Mouse (Mus musculus) limb, embryonic 13.5 days (tissue): ENCODE results near the gene Pcyt2. TPM values are rescaled to one million over a fixed set of nuclear protein-coding genes. Genes with fewer than 3 reads are reported as not detected.

ENCODE experiments used
- ATAC-seq: fragments of 200-750 bp; cut with Nextera tagmentation; 2 replicates; pipeline ENCODE4 v1.8.0; 2017; ENCODE audit warnings: low read depth, moderate number of reproducible peaks, moderate TSS enrichment; ENCODE audit not compliant: low FRiP score
- H3K27ac ChIP-seq: fragments of 300-500 bp; sonication (generic); 2 replicates; pipeline ENCODE4 v1.5.1; 2015; ENCODE audit warnings: inconsistent platforms, mild to moderate bottlenecking, moderate library complexity
- H3K27me3 ChIP-seq: fragments of 300-500 bp; sonication (generic); 2 replicates; pipeline ENCODE4 v1.6.1; 2015; ENCODE audit warnings: mild to moderate bottlenecking, inconsistent platforms
- H3K36me3 ChIP-seq: fragments of 300-500 bp; sonication (generic); 2 replicates; pipeline ENCODE4 v1.6.1; 2015; ENCODE audit warnings: inconsistent platforms, mild to moderate bottlenecking, moderate library complexity
- H3K4me1 ChIP-seq: fragments of 300-500 bp; sonication (generic); 2 replicates; pipeline ENCODE4 v1.6.1; 2015; ENCODE audit warnings: inconsistent platforms
- H3K4me2 ChIP-seq: fragments of 300-500 bp; sonication (generic); replicated peaks from 2 replicates; pipeline ENCODE4 v1.6.1; 2015; ENCODE audit warnings: inconsistent platforms, mild to moderate bottlenecking, moderate library complexity
- H3K4me3 ChIP-seq: fragments of 300-500 bp; sonication (generic); 2 replicates; pipeline ENCODE4 v1.5.1; 2015; ENCODE audit warnings: moderate library complexity, mild to moderate bottlenecking, inconsistent platforms
- H3K9ac ChIP-seq: fragments of 300-500 bp; sonication (generic); 2 replicates; pipeline ENCODE4 v1.6.1; 2015; ENCODE audit warnings: mild to moderate bottlenecking, inconsistent platforms
- H3K9me3 ChIP-seq: fragments of 300-500 bp; sonication (generic); 2 replicates; pipeline ENCODE4 v1.6.1; 2016; ENCODE audit warnings: inconsistent platforms
- WGBS: fragments of 180-500 bp; shearing (Covaris S2); methylation state at CpG from one replicate; pipeline ENCODE4 v1.1.7; 2015; 5-methylcytosine and 5-hydroxymethylcytosine counted together
- microRNA-seq: library from miRNA; unstranded; fragments of <30 nt; microRNA quantifications from one replicate; pipeline ENCODE4, GENCODE M21; 2016
- polyA plus RNA-seq: library from polyadenylated mRNA; unstranded; fragments of >200 nt; fragmentation: Nextera tagmentation; extraction: Ambion mirVana; gene quantifications from 2 replicates; pipeline ENCODE4 v1.2.1, GENCODE M21; 2015

Gene Pcyt2
- polyA plus RNA-seq, 1 experiment from 2014 or later, result 150 TPM

DNA sequence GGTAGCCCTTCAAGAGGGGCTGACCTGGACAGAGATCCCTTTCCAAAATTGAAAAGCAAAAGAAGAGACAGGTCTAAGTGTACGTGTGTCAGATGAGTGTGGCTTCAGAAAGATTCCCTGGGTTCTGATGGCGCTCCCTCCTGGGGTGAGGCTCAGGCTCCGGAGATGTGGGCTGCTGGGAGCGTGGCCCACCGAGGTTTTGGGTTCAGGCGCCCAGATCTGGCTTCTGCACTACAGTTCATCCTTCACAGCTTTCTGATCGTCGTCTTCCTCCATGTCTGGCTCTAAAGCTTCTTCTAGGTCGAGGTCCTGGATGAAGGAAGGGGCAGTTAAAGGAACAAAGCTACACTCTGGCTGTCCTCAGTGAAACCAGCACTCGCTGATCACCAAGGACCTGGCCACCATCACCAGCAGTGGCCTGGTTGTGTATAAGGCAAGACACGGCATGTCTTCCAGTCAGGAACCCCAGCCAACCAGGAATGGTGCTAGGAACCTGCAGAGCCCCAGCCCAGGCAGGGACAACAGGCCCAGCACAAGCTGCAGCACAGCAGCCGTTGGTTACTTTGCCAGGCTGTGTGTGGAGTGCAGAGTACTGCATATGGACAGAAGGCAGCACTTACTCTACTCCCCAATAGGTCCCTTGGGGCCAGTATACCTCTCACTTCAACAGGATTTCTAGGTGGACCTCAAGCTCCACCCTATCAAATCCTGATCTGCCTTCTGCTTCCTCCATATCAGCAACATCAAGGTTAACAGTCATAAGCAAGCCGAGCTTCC, 56.6 kb downstream of the Pcyt2 start:
- Histone ChIP-seq H3K4me1 (no peaks in the 10 kb centered on the region), H3K9ac (no peak overlapping the region), H3K9me3 (peaks cover 8% of the 10 kb centered on the region; the same call in 1 of the 2 replicates), H3K27me3 (no peaks in the 10 kb centered on the region), H3K36me3 (peaks cover 83% of the 10 kb centered on the region), H3K4me3 (no peak overlapping the region), H3K27ac (peak overlapping the region; percentile 22; the same call in 1 of the 2 replicates), H3K4me2 (no peak overlapping the region)
- 90% methylated on average over 13 of the region's 13 CpGs for WGBS
- no peak for ATAC-seq

Small RNA genes within 50 kb of the gene (microRNA-seq; reads per million reads assigned to microRNA genes)
- gene Mir6936, result 1.0 reads per million

Other genes with a start within 250 kb of the Pcyt2 start
- gene Faap100, start 239.2 kb downstream of the Pcyt2 start, polyA plus RNA-seq, result 37.0 and 38.6 TPM in 2 replicates
- gene Nploc4, start 180.2 kb downstream of the Pcyt2 start, polyA plus RNA-seq, result 34.3 and 37.6 TPM in 2 replicates
- 0.14 TPM in 1 of 2 replicates, not detected in the other for gene Tspan10, start 175.3 kb downstream of the Pcyt2 start, polyA plus RNA-seq
- 0.38 and 0.39 TPM in 2 replicates for gene Pde6g, start 164.4 kb downstream of the Pcyt2 start, polyA plus RNA-seq
- gene Oxld1, start 159.9 kb downstream of the Pcyt2 start, polyA plus RNA-seq, result 12.2 and 12.4 TPM in 2 replicates
- 37.1 and 41.7 TPM in 2 replicates for gene Ccdc137, start 159.8 kb downstream of the Pcyt2 start, polyA plus RNA-seq
- 65.8 and 67.9 TPM in 2 replicates for gene Arl16, start 150.3 kb downstream of the Pcyt2 start, polyA plus RNA-seq
- 120 and 124 TPM in 2 replicates for gene Mrpl12, start 133.3 kb downstream of the Pcyt2 start, polyA plus RNA-seq
- gene Slc25a10, start 126.1 kb downstream of the Pcyt2 start, polyA plus RNA-seq, result 46.8 and 49.0 TPM in 2 replicates
- 6.3 and 7.3 TPM in 2 replicates for gene Gcgr, start 87.2 kb downstream of the Pcyt2 start, polyA plus RNA-seq
- 245 TPM in 2 replicates for gene Mcrip1, start 68.2 kb downstream of the Pcyt2 start, polyA plus RNA-seq
- 0.59 and 0.94 TPM in 2 replicates for gene Ppp1r27, start 66.8 kb downstream of the Pcyt2 start, polyA plus RNA-seq
- 775 and 791 TPM in 2 replicates for gene P4hb, start 44.7 kb downstream of the Pcyt2 start, polyA plus RNA-seq
- gene Arhgdia, start 36.3 kb downstream of the Pcyt2 start, polyA plus RNA-seq, result 530 and 555 TPM in 2 replicates
- gene Alyref, start 19.6 kb downstream of the Pcyt2 start, polyA plus RNA-seq, result 480 and 508 TPM in 2 replicates
- 217 and 222 TPM in 2 replicates for gene Anapc11, start 19.5 kb downstream of the Pcyt2 start, polyA plus RNA-seq
- 2.3 and 2.8 TPM in 2 replicates for gene Npb, start 9.5 kb downstream of the Pcyt2 start, polyA plus RNA-seq
- 25.6 and 28.8 TPM in 2 replicates for gene Sirt7, start 7.3 kb upstream of the Pcyt2 start, polyA plus RNA-seq
- gene Mafg, start 15.7 kb upstream of the Pcyt2 start, polyA plus RNA-seq, result 27.0 and 28.9 TPM in 2 replicates
- gene Pycr1, start 25.8 kb upstream of the Pcyt2 start, polyA plus RNA-seq, result 43.7 and 45.6 TPM in 2 replicates
- gene Myadml2, start 30.2 kb upstream of the Pcyt2 start, polyA plus RNA-seq, result 0.36 and 1.3 TPM in 2 replicates
- 4.3 and 6.5 TPM in 2 replicates for gene Notum, start 43.2 kb upstream of the Pcyt2 start, polyA plus RNA-seq
- gene Aspscr1, start 55.0 kb upstream of the Pcyt2 start, polyA plus RNA-seq, result 128 and 129 TPM in 2 replicates
- gene Cenpx, start 95.8 kb upstream of the Pcyt2 start, polyA plus RNA-seq, result 139 and 145 TPM in 2 replicates
- 66.2 and 75.4 TPM in 2 replicates for gene Lrrc45, start 96.0 kb upstream of the Pcyt2 start, polyA plus RNA-seq
- 66.2 and 70.5 TPM in 2 replicates for gene Rac3, start 103.5 kb upstream of the Pcyt2 start, polyA plus RNA-seq
- gene Dcxr, start 109.3 kb upstream of the Pcyt2 start, polyA plus RNA-seq, result 15.6 and 16.2 TPM in 2 replicates
- 7.7 and 10.1 TPM in 2 replicates for gene Cbr2, start 114.2 kb upstream of the Pcyt2 start, polyA plus RNA-seq
- gene Hmga1b, start 144.9 kb upstream of the Pcyt2 start, polyA plus RNA-seq, result 4.5 and 4.9 TPM in 2 replicates
- 43.8 and 48.4 TPM in 2 replicates for gene Rfng, start 166.3 kb upstream of the Pcyt2 start, polyA plus RNA-seq
- 240 and 241 TPM in 2 replicates for gene Gps1, start 166.3 kb upstream of the Pcyt2 start, polyA plus RNA-seq
- 66.6 TPM in 2 replicates for gene Dus1l, start 178.5 kb upstream of the Pcyt2 start, polyA plus RNA-seq
- gene Fasn, start 206.6 kb upstream of the Pcyt2 start, polyA plus RNA-seq, result 49.8 and 53.9 TPM in 2 replicates